Mouse (Mus musculus) limb, embryonic 11.5 days (tissue): Measurements from ENCODE around the gene Tef. TPM values are rescaled to one million over a fixed set of nuclear protein-coding genes. Genes with fewer than 3 reads are reported as not detected.

Source experiments
- ATAC-seq: fragments of 200-750 bp; cut with Nextera tagmentation; 2 replicates; pipeline ENCODE4 v1.8.0; 2017; ENCODE audit warnings: low read depth; ENCODE audit not compliant: insufficient number of reproducible peaks, low FRiP score, low TSS enrichment
- DNase-seq: peaks from one replicate; pipeline ENCODE4 v3.0.0-alpha.2; 2015; ENCODE audit warnings: low spot score
- H3K27ac ChIP-seq: fragments of 300-500 bp; sonication (generic); replicated peaks from 2 replicates; pipeline ENCODE4 v1.5.1; 2014; ENCODE audit warnings: low read depth, mild to moderate bottlenecking, low read length
- H3K27me3 ChIP-seq: fragments of 300-500 bp; sonication (generic); 2 replicates; pipeline ENCODE4 v1.6.1; 2014; ENCODE audit warnings: mild to moderate bottlenecking, low read length, mixed read lengths; ENCODE audit not compliant: control insufficient read depth, insufficient read depth
- H3K36me3 ChIP-seq: fragments of 300-500 bp; sonication (generic); 2 replicates; pipeline ENCODE4 v1.6.1; 2014; ENCODE audit warnings: mild to moderate bottlenecking, low read length, moderate library complexity, mixed read lengths; ENCODE audit not compliant: control insufficient read depth, insufficient read depth
- H3K4me1 ChIP-seq: fragments of 300-500 bp; sonication (generic); 2 replicates; pipeline ENCODE4 v1.6.1; 2014; ENCODE audit warnings: low read length, mixed read lengths; ENCODE audit not compliant: control insufficient read depth, insufficient read depth
- H3K4me2 ChIP-seq: fragments of 300-500 bp; sonication (generic); 2 replicates; pipeline ENCODE4 v1.6.1; 2014; ENCODE audit warnings: low read depth, mild to moderate bottlenecking, moderate library complexity; ENCODE audit not compliant: severe bottlenecking
- H3K4me3 ChIP-seq: fragments of 300-500 bp; sonication (generic); 2 replicates; pipeline ENCODE4 v1.5.1; 2014; ENCODE audit warnings: low read depth, low read length
- H3K9ac ChIP-seq: fragments of 300-500 bp; sonication (generic); 2 replicates; pipeline ENCODE4 v1.6.1; 2014; ENCODE audit warnings: mild to moderate bottlenecking, low read length
- H3K9me3 ChIP-seq: fragments of 300-500 bp; sonication (generic); 2 replicates; pipeline ENCODE4 v1.6.1; 2016; ENCODE audit warnings: low read length; ENCODE audit not compliant: control insufficient read depth
- WGBS: fragments of 180-500 bp; shearing (Covaris S2); extraction: QIAGEN DNeasy Blood & Tissue Kit; methylation state at CpG from one replicate; pipeline ENCODE4 v1.1.7; 2014; 5-methylcytosine and 5-hydroxymethylcytosine counted together
- polyA plus RNA-seq: library from polyadenylated mRNA; unstranded; fragments of >200 nt; fragmentation: Nextera tagmentation; extraction: Ambion mirVana; gene quantifications from 2 replicates; pipeline ENCODE4 v1.2.1, GENCODE M21; 2014

Gene Tef
- polyA plus RNA-seq, 1 experiment from 2014 or later: 14.6 TPM

DNA sequence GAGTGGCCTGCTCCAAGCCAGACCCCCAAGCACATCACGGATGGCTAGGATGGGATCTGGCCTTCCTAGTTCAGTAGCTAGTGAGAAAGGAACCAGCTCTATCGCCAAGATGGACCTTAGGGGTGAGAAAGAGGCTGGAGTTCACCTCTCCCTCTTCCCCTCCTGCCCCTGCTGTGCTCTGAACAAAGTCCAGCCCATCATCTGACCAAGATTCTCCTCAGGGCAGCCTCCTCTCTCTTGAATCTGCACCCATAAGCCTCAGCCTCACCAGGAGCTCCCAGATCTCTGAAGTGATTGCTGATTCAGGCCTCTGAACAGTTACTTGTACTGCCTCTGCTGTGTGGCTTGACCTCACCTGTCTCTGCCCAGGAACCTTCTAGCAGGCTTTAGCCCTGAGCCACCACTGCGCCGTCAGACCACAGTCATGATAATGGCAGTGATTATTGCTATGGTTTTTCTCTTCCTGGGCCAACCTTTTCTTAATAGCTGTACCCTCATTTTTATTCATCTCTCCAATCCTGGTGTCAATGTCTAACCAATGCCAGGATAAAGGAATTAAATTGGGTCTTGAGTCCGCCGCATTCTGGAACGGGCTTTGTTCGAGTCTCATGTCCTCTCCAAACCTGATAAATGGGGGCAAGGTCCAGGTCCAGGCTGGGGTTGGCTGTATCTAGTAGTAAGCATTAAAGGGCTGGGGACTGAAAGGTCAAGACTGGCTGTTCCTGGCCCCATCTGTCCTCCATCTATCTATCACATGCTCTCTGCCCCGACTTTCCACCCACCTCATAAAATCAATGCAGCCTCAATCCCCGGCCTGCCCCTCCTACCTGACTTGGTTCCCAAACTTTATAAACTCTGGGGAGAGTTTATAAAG lies 33.0 kb downstream of the Tef start:
- ATAC-seq (no peak), DNase-seq (no peak)
- H3K4me3 ChIP-seq: no peak overlapping the region
- no peaks in the 10 kb centered on the region for H3K36me3 ChIP-seq
- 44% methylated on average over 10 of the region's 10 CpGs for WGBS
- peak overlapping the region; percentile 65; the same call in 1 of the 2 replicates for H3K4me2 ChIP-seq
- no peak overlapping the region for H3K27ac ChIP-seq
- peaks cover 13% of the 10 kb centered on the region for H3K4me1 ChIP-seq
- H3K9ac ChIP-seq: no peak overlapping the region
- H3K9me3 ChIP-seq: no peaks in the 10 kb centered on the region
- no peaks in the 10 kb centered on the region; the same call in 1 of the 2 replicates for H3K27me3 ChIP-seq

GRCm38 (mm10) chr15:81836124-81836821 lies 34.1 kb downstream of the Tef start:
- ATAC-seq (peak; percentile 84), DNase-seq (peak; percentile 84)
- Histone ChIP-seq H3K36me3 (no peaks in the 10 kb centered on the region), H3K4me1 (peaks cover 13% of the 10 kb centered on the region), H3K4me2 (peak overlapping the region; percentile 65), H3K9me3 (no peaks in the 10 kb centered on the region), H3K27ac (peak overlapping the region; percentile 39; the same call in 1 of the 2 replicates), H3K4me3 (peak overlapping the region; percentile 26), H3K27me3 (no peaks in the 10 kb centered on the region; the same call in 1 of the 2 replicates), H3K9ac (peak overlapping the region; percentile 56)
- WGBS: 2% methylated on average over 33 of the region's 33 CpGs

DNA sequence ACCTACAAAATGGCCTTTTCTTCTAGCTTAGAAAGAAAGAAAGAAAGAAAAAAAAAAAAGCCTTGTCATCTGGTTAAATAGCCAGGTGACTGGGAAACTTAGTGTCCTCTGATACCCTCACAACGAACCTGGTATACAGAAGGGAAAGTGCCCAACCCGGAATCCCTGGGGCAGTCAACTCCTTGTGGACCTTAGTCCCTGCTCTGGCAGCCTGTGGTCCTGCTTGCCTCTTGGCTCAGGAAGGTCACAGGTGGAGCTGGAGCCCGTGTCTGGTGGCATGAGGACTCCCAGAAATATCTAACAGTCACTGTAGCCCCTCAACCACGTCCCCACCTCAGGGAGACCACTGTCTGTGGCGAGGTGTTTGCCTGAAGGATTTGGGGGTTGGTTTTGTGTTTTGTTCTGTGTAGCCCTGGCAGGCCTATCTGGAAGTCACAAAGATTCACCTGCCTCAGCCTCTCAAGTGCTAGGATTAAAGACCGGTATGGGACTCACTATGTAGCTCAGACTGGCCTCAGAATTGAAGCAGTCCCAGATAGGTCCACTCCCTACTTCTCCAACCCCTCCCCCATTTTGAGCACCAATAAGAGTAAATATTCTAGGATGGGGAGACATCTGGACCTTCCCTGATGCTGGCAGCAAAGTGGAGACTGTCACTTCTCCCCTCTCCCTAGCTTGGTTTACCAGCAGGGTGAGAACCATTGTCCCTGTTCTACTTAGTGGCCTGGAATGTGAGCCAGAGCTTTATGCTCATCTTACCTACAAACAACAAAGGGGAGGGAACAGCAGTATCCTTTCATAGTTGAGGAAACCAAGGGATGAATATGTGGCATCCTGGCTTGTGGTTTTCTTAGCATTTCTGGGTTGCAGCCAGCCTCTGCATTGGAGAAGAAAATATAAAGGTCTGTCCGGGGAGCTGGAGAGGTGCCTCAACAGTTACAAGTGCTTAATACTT lies 35.0 kb downstream of the Tef start:
- no peaks in the 10 kb centered on the region; the same call in 1 of the 2 replicates for H3K27me3 ChIP-seq
- H3K4me3 ChIP-seq: peak overlapping the region; percentile 26; the same call in 1 of the 2 replicates
- H3K9me3 ChIP-seq: no peaks in the 10 kb centered on the region
- DNase-seq (no peak), ATAC-seq (no peak)
- peak overlapping the region; percentile 65 for H3K4me2 ChIP-seq
- H3K4me1 ChIP-seq: peaks cover 13% of the 10 kb centered on the region
- H3K36me3 ChIP-seq: no peaks in the 10 kb centered on the region
- H3K9ac ChIP-seq: no peak overlapping the region
- H3K27ac ChIP-seq: no peak overlapping the region; the same call in 1 of the 2 replicates
- 56% methylated on average over 7 of the region's 7 CpGs for WGBS

- no peak overlapping the region for H3K27ac ChIP-seq
- no peak for DNase-seq
- no peak overlapping the region for H3K9ac ChIP-seq
- no peaks in the 10 kb centered on the region; the same call in 1 of the 2 replicates for H3K27me3 ChIP-seq
- 78% methylated on average over 14 of the region's 14 CpGs for WGBS
- H3K36me3 ChIP-seq: no peaks in the 10 kb centered on the region
- no peak for ATAC-seq
- peaks cover 13% of the 10 kb centered on the region for H3K4me1 ChIP-seq
- no peaks in the 10 kb centered on the region for H3K9me3 ChIP-seq
- no peak overlapping the region for H3K4me2 ChIP-seq
- no peak overlapping the region for H3K4me3 ChIP-seq
These were observed 36.5 kb downstream of the Tef start for GRCm38 (mm10) chr15:81838554-81839235.

GRCm38 (mm10) chr15:81839634-81840033 lies 37.4 kb downstream of the Tef start:
- no peaks in the 10 kb centered on the region for H3K9me3 ChIP-seq
- no peaks in the 10 kb centered on the region for H3K36me3 ChIP-seq
- no peak for ATAC-seq
- peaks cover 13% of the 10 kb centered on the region for H3K4me1 ChIP-seq
- H3K27me3 ChIP-seq: no peaks in the 10 kb centered on the region
- H3K27ac ChIP-seq: no peak overlapping the region
- no peak overlapping the region for H3K9ac ChIP-seq
- DNase-seq: no peak
- H3K4me3 ChIP-seq: no peak overlapping the region
- no peak overlapping the region for H3K4me2 ChIP-seq
- WGBS: 78% methylated on average over 5 of the region's 5 CpGs

DNA sequence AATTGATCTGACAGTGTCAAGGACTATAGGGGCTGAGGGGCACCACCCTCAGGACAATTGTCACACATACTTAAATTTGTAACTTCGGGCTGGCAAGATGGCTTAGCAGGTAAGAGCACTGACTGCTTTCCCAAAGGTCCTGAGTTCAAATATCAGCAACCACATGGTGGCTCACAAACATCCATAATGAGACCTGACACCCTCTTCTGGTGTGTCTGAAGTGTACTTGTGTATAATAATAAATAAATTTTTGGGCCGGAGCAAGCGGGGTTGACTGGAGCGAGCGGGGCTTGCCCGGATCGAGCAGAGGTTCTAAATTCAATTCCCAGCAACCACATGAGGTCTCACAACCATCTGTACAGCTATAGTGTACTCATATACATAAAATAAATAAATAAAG lies 38.1 kb downstream of the Tef start:
- WGBS: 86% methylated on average over 7 of the region's 7 CpGs
- DNase-seq (no peak), ATAC-seq (no peak)
- H3K4me1 ChIP-seq: peaks cover 13% of the 10 kb centered on the region
- no peak overlapping the region for H3K27ac ChIP-seq
- H3K9me3 ChIP-seq: no peaks in the 10 kb centered on the region
- H3K9ac ChIP-seq: no peak overlapping the region
- no peaks in the 10 kb centered on the region for H3K36me3 ChIP-seq
- H3K4me3 ChIP-seq: no peak overlapping the region
- H3K4me2 ChIP-seq: no peak overlapping the region
- H3K27me3 ChIP-seq: no peaks in the 10 kb centered on the region

DNA sequence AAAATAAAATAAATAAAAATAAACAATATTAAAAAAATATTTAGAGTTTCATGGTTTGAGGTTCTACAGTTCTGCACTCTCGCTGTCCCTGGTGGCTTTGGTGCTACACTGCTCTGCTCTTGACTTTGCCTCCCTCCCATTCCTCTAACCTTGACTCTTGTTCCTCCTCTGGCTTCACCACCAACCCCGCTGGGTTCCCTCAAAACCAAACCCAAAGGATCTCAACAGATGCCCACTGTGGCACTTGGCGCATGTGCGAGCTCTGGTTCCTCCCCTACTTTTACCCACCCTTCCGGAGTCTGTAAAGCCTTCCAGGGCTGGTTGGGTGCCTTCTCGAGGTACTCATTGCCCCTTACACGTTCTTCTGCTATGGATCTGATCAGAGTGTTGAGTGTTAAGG lies 40.1 kb downstream of the Tef start:
- Histone ChIP-seq H3K27me3 (no peaks in the 10 kb centered on the region), H3K4me2 (no peak overlapping the region), H3K4me1 (no peaks in the 10 kb centered on the region), H3K4me3 (no peak overlapping the region), H3K36me3 (no peaks in the 10 kb centered on the region), H3K27ac (no peak overlapping the region), H3K9me3 (no peaks in the 10 kb centered on the region), H3K9ac (no peak overlapping the region)
- DNase-seq (no peak), ATAC-seq (no peak)
- WGBS: 84% methylated on average over 7 of the region's 7 CpGs
